Mouse (Mus musculus) hindbrain, embryonic 14.5 days (tissue): ENCODE results near the gene Cd36. TPM values are rescaled to one million over a fixed set of nuclear protein-coding genes. Genes with fewer than 3 reads are reported as not detected.

Experiments
- ATAC-seq: fragments of 200-750 bp; cut with Nextera tagmentation; 2 replicates; pipeline ENCODE4 v1.8.0; 2017; ENCODE audit warnings: moderate number of reproducible peaks, mild to moderate bottlenecking, moderate TSS enrichment, moderate library complexity; ENCODE audit not compliant: low FRiP score
- DNase-seq: peaks from one replicate; pipeline ENCODE4 v3.0.0-alpha.2; 2015; ENCODE audit warnings: low spot score
- H3K27ac ChIP-seq: fragments of 300-500 bp; sonication (generic); 2 replicates; pipeline ENCODE4 v1.5.1; 2014; ENCODE audit warnings: mild to moderate bottlenecking, moderate library complexity
- H3K27me3 ChIP-seq: fragments of 300-500 bp; sonication (generic); 2 replicates; pipeline ENCODE4 v1.6.1; 2014; ENCODE audit warnings: mild to moderate bottlenecking, low read length, mixed read lengths; ENCODE audit not compliant: control insufficient read depth, insufficient read depth
- H3K36me3 ChIP-seq: fragments of 300-500 bp; sonication (generic); replicated peaks from 2 replicates; pipeline ENCODE4 v1.6.1; 2014; ENCODE audit not compliant: control insufficient read depth, insufficient read depth
- H3K4me1 ChIP-seq: fragments of 300-500 bp; sonication (generic); replicated peaks from 2 replicates; pipeline ENCODE4 v1.6.1; 2014; ENCODE audit warnings: antibody characterized with exemption, low read length, mixed read lengths; ENCODE audit not compliant: control insufficient read depth, insufficient read depth
- H3K4me2 ChIP-seq: fragments of 300-500 bp; sonication (generic); replicated peaks from 2 replicates; pipeline ENCODE4 v1.6.1; 2014; ENCODE audit warnings: mild to moderate bottlenecking, moderate library complexity
- H3K4me3 ChIP-seq: fragments of 300-500 bp; sonication (generic); replicated peaks from 2 replicates; pipeline ENCODE4 v1.5.1; 2014; ENCODE audit warnings: mild to moderate bottlenecking, low read length
- H3K9ac ChIP-seq: fragments of 300-500 bp; sonication (generic); 2 replicates; pipeline ENCODE4 v1.6.1; 2014
- H3K9me3 ChIP-seq: fragments of 300-500 bp; sonication (generic); 2 replicates; pipeline ENCODE4 v1.6.1; 2016; ENCODE audit warnings: low read length; ENCODE audit not compliant: control insufficient read depth
- WGBS: fragments of 180-500 bp; shearing (Covaris S2); extraction: QIAGEN DNeasy Blood & Tissue Kit; methylation state at CpG from one replicate; pipeline ENCODE4 v1.1.7; 2014; 5-methylcytosine and 5-hydroxymethylcytosine counted together
- polyA plus RNA-seq: library from polyadenylated mRNA; unstranded; fragments of >200 nt; fragmentation: Nextera tagmentation; extraction: Ambion mirVana; gene quantifications from 2 replicates; pipeline ENCODE4 v1.2.1, GENCODE M21; 2014

Cd36 gene
- polyA plus RNA-seq, 1 experiment from 2014 or later = 7.2 TPM

- ATAC-seq (no peak), DNase-seq (no peak)
These were observed 39.0 kb downstream of the Cd36 start for GRCm38 (mm10) chr5:17849582-17849981.

GRCm38 (mm10) chr5:17848733-17849132 lies 39.9 kb downstream of the Cd36 start:
- H3K4me3 ChIP-seq = no peak overlapping the region
- DNase-seq (no peak), ATAC-seq (no peak)
- no peak overlapping the region for H3K27ac ChIP-seq
- WGBS = 96% methylated on average over 2 of the region's 2 CpGs
- H3K27me3 ChIP-seq = no peaks in the 10 kb centered on the region
- H3K4me1 ChIP-seq = no peaks in the 10 kb centered on the region
- no peak overlapping the region for H3K9ac ChIP-seq
- no peak overlapping the region for H3K4me2 ChIP-seq
- no peaks in the 10 kb centered on the region for H3K9me3 ChIP-seq
- no peaks in the 10 kb centered on the region for H3K36me3 ChIP-seq

More at GRCm38 (mm10) chr5:17849582-17849981, 39.0 kb downstream of the Cd36 start:
- H3K4me2 ChIP-seq = no peak overlapping the region
- no peak overlapping the region for H3K4me3 ChIP-seq
- no peak overlapping the region for H3K27ac ChIP-seq
- 83% methylated on average over 1 of the region's 1 CpGs for WGBS
- no peak overlapping the region for H3K9ac ChIP-seq
- no peaks in the 10 kb centered on the region for H3K4me1 ChIP-seq
- H3K27me3 ChIP-seq = no peaks in the 10 kb centered on the region
- no peaks in the 10 kb centered on the region for H3K36me3 ChIP-seq
- no peaks in the 10 kb centered on the region for H3K9me3 ChIP-seq

GRCm38 (mm10) chr5:17848267-17848666 lies 40.3 kb downstream of the Cd36 start:
- Histone ChIP-seq H3K9me3 (no peaks in the 10 kb centered on the region), H3K27ac (no peak overlapping the region), H3K9ac (no peak overlapping the region), H3K4me1 (no peaks in the 10 kb centered on the region), H3K27me3 (no peaks in the 10 kb centered on the region), H3K36me3 (no peaks in the 10 kb centered on the region), H3K4me3 (no peak overlapping the region), H3K4me2 (no peak overlapping the region)
- DNase-seq (no peak), ATAC-seq (no peak)
- 94% methylated on average over 1 of the region's 1 CpGs for WGBS

GRCm38 (mm10) chr5:17843921-17844320 lies 44.7 kb downstream of the Cd36 start:
- DNase-seq (no peak), ATAC-seq (no peak)
- Histone ChIP-seq H3K36me3 (no peaks in the 10 kb centered on the region), H3K27me3 (no peaks in the 10 kb centered on the region), H3K9me3 (no peaks in the 10 kb centered on the region), H3K4me3 (no peak overlapping the region), H3K27ac (no peak overlapping the region), H3K4me1 (no peaks in the 10 kb centered on the region), H3K9ac (no peak overlapping the region), H3K4me2 (no peak overlapping the region)
- 92% methylated on average over 3 of the region's 3 CpGs for WGBS

GRCm38 (mm10) chr5:17843316-17843715 lies 45.3 kb downstream of the Cd36 start:
- Histone ChIP-seq H3K27ac (no peak overlapping the region), H3K9me3 (no peaks in the 10 kb centered on the region), H3K36me3 (no peaks in the 10 kb centered on the region), H3K4me1 (no peaks in the 10 kb centered on the region), H3K27me3 (no peaks in the 10 kb centered on the region), H3K9ac (no peak overlapping the region), H3K4me2 (no peak overlapping the region), H3K4me3 (no peak overlapping the region)
- 86% methylated on average over 5 of the region's 5 CpGs for WGBS
- no peak for DNase-seq
- ATAC-seq = no peak

GRCm38 (mm10) chr5:17842111-17842729 lies 46.4 kb downstream of the Cd36 start:
- Histone ChIP-seq H3K9me3 (no peaks in the 10 kb centered on the region), H3K27me3 (no peaks in the 10 kb centered on the region), H3K4me1 (no peaks in the 10 kb centered on the region), H3K27ac (no peak overlapping the region), H3K9ac (no peak overlapping the region), H3K36me3 (no peaks in the 10 kb centered on the region), H3K4me3 (no peak overlapping the region), H3K4me2 (no peak overlapping the region)
- DNase-seq (no peak), ATAC-seq (no peak)
- 87% methylated on average over 7 of the region's 7 CpGs for WGBS

- no peak overlapping the region for H3K27ac ChIP-seq
- H3K9ac ChIP-seq = no peak overlapping the region
- 81% methylated on average over 2 of the region's 2 CpGs for WGBS
- no peaks in the 10 kb centered on the region for H3K36me3 ChIP-seq
- H3K4me2 ChIP-seq = no peak overlapping the region
- H3K27me3 ChIP-seq = no peaks in the 10 kb centered on the region
- no peaks in the 10 kb centered on the region for H3K4me1 ChIP-seq
- DNase-seq (no peak), ATAC-seq (no peak)
- no peaks in the 10 kb centered on the region for H3K9me3 ChIP-seq
- no peak overlapping the region for H3K4me3 ChIP-seq
These were observed 49.1 kb downstream of the Cd36 start for GRCm38 (mm10) chr5:17839549-17839948.

GRCm38 (mm10) chr5:17836408-17836807 lies 52.2 kb downstream of the Cd36 start:
- Histone ChIP-seq H3K27me3 (no peaks in the 10 kb centered on the region), H3K4me1 (no peaks in the 10 kb centered on the region), H3K4me2 (no peak overlapping the region), H3K9ac (no peak overlapping the region), H3K9me3 (no peaks in the 10 kb centered on the region), H3K27ac (no peak overlapping the region), H3K4me3 (no peak overlapping the region), H3K36me3 (no peaks in the 10 kb centered on the region)
- ATAC-seq (no peak), DNase-seq (no peak)
- whole genome bisulfite sequencing = 92% methylated on average over 4 of the region's 4 CpGs

- Histone ChIP-seq H3K4me1 (no peaks in the 10 kb centered on the region), H3K9me3 (no peaks in the 10 kb centered on the region), H3K4me3 (no peak overlapping the region), H3K36me3 (no peaks in the 10 kb centered on the region), H3K27ac (no peak overlapping the region), H3K4me2 (no peak overlapping the region), H3K9ac (no peak overlapping the region), H3K27me3 (no peaks in the 10 kb centered on the region)
- ATAC-seq (no peak), DNase-seq (no peak)
- 16% methylated on average over 4 of the region's 4 CpGs for WGBS
These were observed 53.1 kb downstream of the Cd36 start for GRCm38 (mm10) chr5:17835302-17836097.
